Mouse (Mus musculus): ENCODE data around the gene Olfr1080.
"Not testable (repeated sequence)": the region's sequence is repeated elsewhere in the genome, so short reads cannot be mapped to it uniquely, and the experiment has no call there.

Gene Olfr1080

DNA sequence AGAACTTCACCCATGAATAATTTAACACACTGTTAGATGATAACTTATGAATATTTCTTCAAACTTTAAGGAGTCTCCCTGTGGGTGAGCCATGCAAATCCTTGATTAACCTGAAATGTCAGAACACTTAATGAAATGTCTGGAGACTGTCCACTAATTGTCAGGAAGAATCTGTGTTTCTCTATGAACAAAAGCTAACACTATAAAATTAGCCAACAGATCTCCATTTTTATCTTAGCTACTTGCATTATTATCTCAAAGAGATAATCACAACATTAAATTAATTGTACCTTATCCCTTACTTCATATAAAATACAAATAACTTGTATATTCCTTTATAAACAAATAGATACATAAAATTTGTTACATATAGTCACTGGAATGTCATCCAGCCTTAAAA is at the start of gene Olfr1080:
Gene Olfr1080, minus strand, starts transcription at position 101 of the 400 bp plus-strand sequence.
- not testable (repeated sequence) for DNase-seq (ENCODE audit: low spot score in 2 of 2)

DNA sequence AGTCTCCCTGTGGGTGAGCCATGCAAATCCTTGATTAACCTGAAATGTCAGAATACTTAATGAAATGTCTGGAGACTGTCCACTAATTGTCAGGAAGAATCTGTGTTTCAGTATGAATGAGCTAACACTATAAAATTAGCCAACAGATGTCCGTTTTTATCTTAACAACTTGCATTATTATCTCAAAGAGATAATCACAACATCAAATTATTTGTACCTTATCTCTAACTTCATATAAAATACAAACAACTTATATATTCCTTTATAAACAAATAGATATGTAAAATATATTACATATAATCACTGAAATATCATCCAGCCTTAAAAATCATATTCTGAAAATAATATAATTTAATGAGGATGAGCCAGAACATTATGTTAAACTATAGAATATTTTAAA is 40.8 kb upstream of the Olfr1080 start, which contains the start of gene Olfr1082:
Gene Olfr1082, minus strand, starts transcription at position 101 of the 400 bp plus-strand sequence.
- DNase-seq (ENCODE audit: low spot score in 2 of 2) = not testable (repeated sequence)

DNA sequence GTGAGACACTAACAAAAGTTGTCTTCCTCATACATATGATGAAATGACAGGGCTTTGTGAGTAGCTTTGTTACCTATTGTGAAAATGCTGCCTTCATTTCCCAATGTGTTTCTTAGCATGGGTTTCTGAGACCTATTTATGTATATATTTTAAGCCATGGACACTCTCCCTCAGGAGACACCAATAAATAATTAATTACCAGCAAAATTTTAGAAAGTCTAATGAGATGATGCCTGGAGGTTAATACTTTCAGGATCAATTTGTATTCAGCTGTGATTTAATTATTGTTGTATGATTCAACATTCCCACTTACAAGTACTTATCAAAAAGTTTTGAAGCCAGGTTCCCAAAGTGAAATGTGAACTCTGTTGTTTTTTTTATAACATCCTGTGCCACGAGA is 15.7 kb downstream of the Olfr1080 start, which contains the start of gene Olfr1079:
Gene Olfr1079, minus strand, starts transcription at position 101 of the 400 bp plus-strand sequence.
- DNase-seq (ENCODE audit: low spot score in 2 of 2) = no peak

DNA sequence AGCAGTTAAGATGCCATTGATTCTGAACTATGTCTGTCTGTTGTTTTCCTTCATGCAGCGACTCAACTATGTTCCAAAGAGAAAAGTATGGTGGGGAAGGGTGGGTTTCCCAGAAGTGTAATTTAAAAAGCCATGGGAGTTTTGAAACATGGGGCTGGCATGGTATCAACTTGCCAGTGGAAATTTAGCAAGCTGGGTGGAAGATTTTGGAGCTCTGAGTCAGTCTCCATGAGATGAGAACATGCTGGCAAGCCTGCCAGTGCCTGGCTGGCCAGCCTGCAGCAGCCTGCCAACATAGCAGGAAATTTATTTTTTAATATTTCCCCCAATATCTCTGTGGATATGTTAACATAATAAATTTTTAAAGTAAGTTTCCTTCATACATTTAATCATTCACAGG is 27.0 kb downstream of the Olfr1080 start:
- no peak for DNase-seq (ENCODE audit: low spot score in 2 of 2)

DNA sequence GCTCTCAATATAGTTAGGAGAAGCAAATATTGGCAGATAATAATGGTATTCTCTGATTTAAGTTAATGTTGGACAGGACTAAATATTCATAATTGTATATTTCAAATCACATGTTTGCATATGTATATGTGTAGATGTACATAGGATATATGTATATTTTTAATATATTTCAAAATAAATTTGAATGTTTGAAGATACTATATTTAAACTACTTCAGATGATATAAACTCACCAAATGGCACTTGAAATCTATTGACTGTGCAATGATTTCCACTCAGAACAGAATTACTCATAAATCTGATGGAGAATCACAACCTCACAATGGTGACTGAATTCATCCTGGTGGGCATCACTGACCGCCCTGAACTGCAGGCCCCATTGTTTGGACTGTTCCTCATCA is 49.9 kb downstream of the Olfr1080 start, which contains the start of gene Olfr1076:
Gene Olfr1076, plus strand, starts transcription at position 301 of the 400 bp plus-strand sequence.
- DNase-seq (ENCODE audit: low spot score in 2 of 2) = no peak
